In the genomic region with DNA sequence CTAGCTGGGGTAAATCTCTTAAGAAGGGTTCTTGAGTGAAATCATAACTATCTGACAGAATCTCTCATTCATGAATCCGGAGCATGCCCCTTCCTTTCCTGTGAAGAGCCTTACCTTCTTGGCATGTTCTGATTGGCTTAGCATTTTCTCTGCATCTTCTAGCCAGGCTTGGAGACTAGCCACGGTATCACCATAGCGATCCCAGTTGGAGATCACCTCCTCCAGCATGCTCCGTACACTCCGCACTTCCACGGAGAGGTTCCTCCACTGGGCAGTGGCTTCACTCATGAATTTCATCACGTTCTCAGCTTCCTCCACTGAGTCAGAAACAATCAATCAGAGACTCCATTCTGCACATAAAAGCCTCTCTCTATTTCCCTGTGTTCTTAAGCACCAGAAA, we compare ENCODE assay signal across 20 mouse cellular contexts.
A peak's percentile ranks its signal among the peaks of the same experiment; 100 is the strongest.
DNase-seq lines count a peak whose midpoint lies in the region; ATAC-seq lines count a peak whose summit lies in the region.
"Had no signal": no experiment of that assay in that cellular context is flagged by ENCODE, and none has a peak within 500 bp of the region (broad histone marks: within the 10 kb centered on the region; RNA-seq: fewer than 3 reads in every experiment).

No protein-coding gene starts in this region.

- H3K9me3 ChIP-seq in hindbrain, embryonic 15.5 days = no peaks in the 10 kb centered on the region
- H3K9me3 ChIP-seq in hindbrain, embryonic 10.5 days = no peaks in the 10 kb centered on the region
- no peaks in the 10 kb centered on the region for H3K9me3 ChIP-seq in hindbrain, embryonic 16.5 days (ENCODE audit: control insufficient read depth, low read length)
- H3K9me3 ChIP-seq in neural tube, embryonic 15.5 days (replicated peaks) = no peaks in the 10 kb centered on the region
- H3K9me3 ChIP-seq: midbrain, embryonic 10.5 days had no signal

- no peak overlapping the region for H3K27ac ChIP-seq in hindbrain, embryonic 15.5 days (replicated peaks)
- no peak overlapping the region for H3K27ac ChIP-seq in hindbrain, embryonic 10.5 days
- H3K27ac ChIP-seq in hindbrain, embryonic 16.5 days (ENCODE audit: low read depth, low read length) = no peak overlapping the region
- H3K27ac ChIP-seq in neural tube, embryonic 15.5 days (replicated peaks) = no peak overlapping the region
- H3K27ac ChIP-seq: kidney, postnatal 0 days; midbrain, embryonic 10.5 days; stomach, postnatal 0 days had no signal

- 43% methylated on average over 7 of the region's 7 CpGs for WGBS in hindbrain, embryonic 15.5 days
- WGBS in hindbrain, embryonic 10.5 days = 60% methylated on average over 7 of the region's 7 CpGs
- 48% methylated on average over 7 of the region's 7 CpGs for WGBS in hindbrain, embryonic 16.5 days
- WGBS in neural tube, embryonic 15.5 days = 54% methylated on average over 7 of the region's 7 CpGs

- H3K36me3 ChIP-seq in hindbrain, embryonic 15.5 days = 0 out of 2 replicates have a peak, but pooled peaks cover 3% of the 10 kb centered on the region
- H3K36me3 ChIP-seq in hindbrain, embryonic 10.5 days = no peaks in the 10 kb centered on the region
- no peaks in the 10 kb centered on the region for H3K36me3 ChIP-seq in hindbrain, embryonic 16.5 days (ENCODE audit: control insufficient read depth, insufficient read depth, low read length)
- no peaks in the 10 kb centered on the region for H3K36me3 ChIP-seq in neural tube, embryonic 15.5 days
- H3K36me3 ChIP-seq: midbrain, embryonic 10.5 days had no signal

- no peaks in the 10 kb centered on the region for H3K4me1 ChIP-seq in hindbrain, embryonic 15.5 days (replicated peaks)
- no peaks in the 10 kb centered on the region for H3K4me1 ChIP-seq in hindbrain, embryonic 10.5 days (replicated peaks)
- no peaks in the 10 kb centered on the region for H3K4me1 ChIP-seq in hindbrain, embryonic 16.5 days (ENCODE audit: control insufficient read depth, insufficient read depth, low read depth, low read length)
- H3K4me1 ChIP-seq in neural tube, embryonic 15.5 days = no peaks in the 10 kb centered on the region
- H3K4me1 ChIP-seq: midbrain, embryonic 10.5 days had no signal

- no peak for DNase-seq in hindbrain, embryonic 10.5 days (ENCODE audit: low spot score)
- peak; percentile 41 for DNase-seq in right cerebral cortex, adult 18-20 months
- DNase-seq in right cerebral cortex, postnatal 4 days = no peak
- DNase-seq in cerebellum, adult 8-10 months = peak; percentile 60
- no peak for DNase-seq in lung, postnatal 14 days
- DNase-seq: adrenal gland, adult 8-10 months; B cell, adult 2 months; embryo, embryonic 11 days; heart, postnatal 4 days; kidney, adult 11 months; lung, adult 18-20 months; lung, postnatal 4 days; thymus, postnatal 14 days had no signal

- ATAC-seq in hindbrain, embryonic 15.5 days (ENCODE audit: low FRiP score, low read depth) = 0 out of 2 replicates have a peak, but pooled peaks have one; percentile 54
- ATAC-seq in hindbrain, embryonic 16.5 days = peak; percentile 74; the same call in 1 of the 2 replicates
- ATAC-seq in neural tube, embryonic 15.5 days (ENCODE audit: low FRiP score) = no peak

- H3K27me3 ChIP-seq in hindbrain, embryonic 15.5 days = no peaks in the 10 kb centered on the region
- no peaks in the 10 kb centered on the region for H3K27me3 ChIP-seq in hindbrain, embryonic 10.5 days (ENCODE audit: insufficient read depth, poor library complexity, severe bottlenecking)
- H3K27me3 ChIP-seq in hindbrain, embryonic 16.5 days (replicated peaks; ENCODE audit: control insufficient read depth, insufficient read depth, low read length) = no peaks in the 10 kb centered on the region
- H3K27me3 ChIP-seq in neural tube, embryonic 15.5 days (replicated peaks) = no peaks in the 10 kb centered on the region

- no peak overlapping the region for H3K4me3 ChIP-seq in hindbrain, embryonic 15.5 days
- H3K4me3 ChIP-seq in hindbrain, embryonic 10.5 days = no peak overlapping the region
- H3K4me3 ChIP-seq in hindbrain, embryonic 16.5 days (ENCODE audit: low read length) = no peak overlapping the region
- no peak overlapping the region for H3K4me3 ChIP-seq in neural tube, embryonic 15.5 days (replicated peaks)
- H3K4me3 ChIP-seq: midbrain, embryonic 10.5 days; myocyte had no signal

- H3K9ac ChIP-seq in hindbrain, embryonic 15.5 days = no peak overlapping the region
- no peak overlapping the region for H3K9ac ChIP-seq in hindbrain, embryonic 16.5 days (ENCODE audit: low read depth, low read length)
- no peak overlapping the region for H3K9ac ChIP-seq in neural tube, embryonic 15.5 days (replicated peaks)

- H3K4me2 ChIP-seq in hindbrain, embryonic 15.5 days = no peak overlapping the region
- no peak overlapping the region for H3K4me2 ChIP-seq in hindbrain, embryonic 16.5 days (ENCODE audit: low read length)
- H3K4me2 ChIP-seq in neural tube, embryonic 15.5 days = no peak overlapping the region

Comparison
In these comparisons a context has a peak if more than half of its experiments do, and no peak if none do; other contexts are left out.
1. DNase-seq: peak in right cerebral cortex, adult 18-20 months (single experiment) and cerebellum, adult 8-10 months (single experiment); none in hindbrain, embryonic 10.5 days (single experiment), right cerebral cortex, postnatal 4 days (single experiment) and lung, postnatal 14 days (single experiment).